Mouse (Mus musculus) forebrain, embryonic 15.5 days (tissue): ENCODE results near the gene Plppr5. TPM values are rescaled to one million over a fixed set of nuclear protein-coding genes. Genes with fewer than 3 reads are reported as not detected.

Source experiments
- ATAC-seq: fragments of 200-750 bp; cut with Nextera tagmentation; replicated peaks from 2 replicates; pipeline ENCODE4 v1.8.0; 2017; ENCODE audit warnings: mild to moderate bottlenecking, moderate TSS enrichment, moderate library complexity
- H3K27ac ChIP-seq: fragments of 300-500 bp; sonication (generic); replicated peaks from 2 replicates; pipeline ENCODE4 v1.5.1; 2015; ENCODE audit warnings: mild to moderate bottlenecking, inconsistent platforms
- H3K27me3 ChIP-seq: fragments of 300-500 bp; sonication (generic); 2 replicates; pipeline ENCODE4 v1.6.1; 2015; ENCODE audit warnings: inconsistent platforms
- H3K36me3 ChIP-seq: fragments of 300-500 bp; sonication (generic); 2 replicates; pipeline ENCODE4 v1.6.1; 2015; ENCODE audit warnings: mild to moderate bottlenecking, inconsistent platforms
- H3K4me1 ChIP-seq: fragments of 300-500 bp; sonication (generic); 2 replicates; pipeline ENCODE4 v1.6.1; 2015; ENCODE audit warnings: inconsistent platforms
- H3K4me2 ChIP-seq: fragments of 300-500 bp; sonication (generic); replicated peaks from 2 replicates; pipeline ENCODE4 v1.6.1; 2015; ENCODE audit warnings: mild to moderate bottlenecking, inconsistent platforms
- H3K4me3 ChIP-seq: fragments of 300-500 bp; sonication (generic); 2 replicates; pipeline ENCODE4 v1.5.1; 2015; ENCODE audit warnings: mild to moderate bottlenecking, inconsistent platforms
- H3K9ac ChIP-seq: fragments of 300-500 bp; sonication (generic); replicated peaks from 2 replicates; pipeline ENCODE4 v1.6.1; 2015; ENCODE audit warnings: mild to moderate bottlenecking, inconsistent platforms
- H3K9me3 ChIP-seq: fragments of 300-500 bp; sonication (generic); 2 replicates; pipeline ENCODE4 v1.6.1; 2016; ENCODE audit warnings: inconsistent platforms
- WGBS: fragments of 180-500 bp; shearing (Covaris S2); methylation state at CpG from one replicate; pipeline ENCODE4 v1.1.7; 2015; ENCODE audit warnings: mixed read lengths; 5-methylcytosine and 5-hydroxymethylcytosine counted together
- polyA plus RNA-seq: library from polyadenylated mRNA; unstranded; fragments of >200 nt; fragmentation: Nextera tagmentation; extraction: Ambion mirVana; gene quantifications from 2 replicates; pipeline ENCODE4 v1.2.1, GENCODE M21; 2015

Plppr5 gene
- polyA plus RNA-seq: 7.0 and 7.4 TPM in 2 replicates

- peak within 1 kb of the TSS; percentile 65 for H3K27ac ChIP-seq
- H3K9me3 ChIP-seq: no peaks in the 10 kb centered on the region
- H3K4me2 ChIP-seq: peak within 1 kb of the TSS; percentile 59
- H3K27me3 ChIP-seq: no peaks in the 10 kb centered on the region
- WGBS: 23% methylated on average over 20 of the region's 20 CpGs
- ATAC-seq: peak; percentile 79
- H3K4me1 ChIP-seq: peaks cover 10% of the 10 kb centered on the region; the same call in 1 of the 2 replicates
- H3K36me3 ChIP-seq: no peaks in the 10 kb centered on the region
- peak within 1 kb of the TSS; percentile 76 for H3K9ac ChIP-seq
- peak within 1 kb of the TSS; percentile 50 for H3K4me3 ChIP-seq
These were observed at the start of gene Plppr5 for GRCm38 (mm10) chr3:117574529-117575252. Gene Plppr5, plus strand, starts transcription at chr3:117574836.

- no peaks in the 10 kb centered on the region for H3K27me3 ChIP-seq
- H3K4me1 ChIP-seq: no peaks in the 10 kb centered on the region
- H3K27ac ChIP-seq: no peak overlapping the region
- 84% methylated on average over 5 of the region's 5 CpGs for WGBS
- no peak overlapping the region for H3K4me2 ChIP-seq
- H3K9me3 ChIP-seq: no peaks in the 10 kb centered on the region
- H3K4me3 ChIP-seq: no peak overlapping the region
- no peak for ATAC-seq
- no peaks in the 10 kb centered on the region for H3K36me3 ChIP-seq
- H3K9ac ChIP-seq: no peak overlapping the region
These were observed 24.7 kb upstream of the Plppr5 start for GRCm38 (mm10) chr3:117549899-117550298.

GRCm38 (mm10) chr3:117550526-117550925, 24.1 kb upstream of the Plppr5 start:
- Histone ChIP-seq H3K9me3 (no peaks in the 10 kb centered on the region), H3K4me2 (no peak overlapping the region), H3K9ac (no peak overlapping the region), H3K27me3 (no peaks in the 10 kb centered on the region), H3K4me1 (no peaks in the 10 kb centered on the region), H3K27ac (no peak overlapping the region), H3K4me3 (no peak overlapping the region), H3K36me3 (no peaks in the 10 kb centered on the region)
- no peak for ATAC-seq
- WGBS: 97% methylated on average over 4 of the region's 4 CpGs

GRCm38 (mm10) chr3:117556972-117557371, 17.7 kb upstream of the Plppr5 start:
- H3K4me3 ChIP-seq: no peak overlapping the region
- H3K36me3 ChIP-seq: no peaks in the 10 kb centered on the region
- no peaks in the 10 kb centered on the region for H3K27me3 ChIP-seq
- ATAC-seq: no peak
- H3K4me1 ChIP-seq: no peaks in the 10 kb centered on the region
- no peak overlapping the region for H3K4me2 ChIP-seq
- H3K9ac ChIP-seq: no peak overlapping the region
- H3K27ac ChIP-seq: no peak overlapping the region
- WGBS: 33% methylated on average over 1 of the region's 1 CpGs
- no peaks in the 10 kb centered on the region for H3K9me3 ChIP-seq

- H3K9ac ChIP-seq: peak overlapping the region; percentile 76
- under 1% methylated on average over 72 of the region's 74 CpGs for WGBS
- H3K27ac ChIP-seq: peak overlapping the region; percentile 65
- no peaks in the 10 kb centered on the region for H3K9me3 ChIP-seq
- H3K36me3 ChIP-seq: no peaks in the 10 kb centered on the region
- ATAC-seq: peak; percentile 91
- H3K27me3 ChIP-seq: no peaks in the 10 kb centered on the region
- peaks cover 10% of the 10 kb centered on the region; the same call in 1 of the 2 replicates for H3K4me1 ChIP-seq
- H3K4me2 ChIP-seq: peak overlapping the region; percentile 59
- peak overlapping the region; percentile 50 for H3K4me3 ChIP-seq
These were observed 754 bp downstream of the Plppr5 start for GRCm38 (mm10) chr3:117575253-117575927.

GRCm38 (mm10) chr3:117575928-117576254, 1.3 kb downstream of the Plppr5 start:
- Histone ChIP-seq H3K27me3 (no peaks in the 10 kb centered on the region), H3K36me3 (no peaks in the 10 kb centered on the region), H3K9me3 (no peaks in the 10 kb centered on the region), H3K27ac (peak overlapping the region; percentile 65), H3K9ac (peak overlapping the region; percentile 76), H3K4me3 (peak overlapping the region; percentile 50), H3K4me1 (peaks cover 10% of the 10 kb centered on the region; the same call in 1 of the 2 replicates), H3K4me2 (peak overlapping the region; percentile 59)
- ATAC-seq: peak; percentile 15; the same call in 1 of the 2 replicates
- WGBS: 19% methylated on average over 3 of the region's 3 CpGs

- WGBS: 90% methylated on average over 2 of the region's 2 CpGs
- ATAC-seq: no peak
- Histone ChIP-seq H3K27me3 (no peaks in the 10 kb centered on the region), H3K4me2 (0 out of 2 replicates have a peak overlapping the region, but pooled peaks have one; percentile 59), H3K27ac (no peak overlapping the region), H3K36me3 (no peaks in the 10 kb centered on the region), H3K4me3 (no peak overlapping the region), H3K9me3 (no peaks in the 10 kb centered on the region), H3K4me1 (peaks cover 10% of the 10 kb centered on the region; the same call in 1 of the 2 replicates), H3K9ac (no peak overlapping the region)
These were observed 2.7 kb downstream of the Plppr5 start for GRCm38 (mm10) chr3:117577349-117577748.

- Histone ChIP-seq H3K9me3 (no peaks in the 10 kb centered on the region), H3K9ac (no peak overlapping the region), H3K27me3 (no peaks in the 10 kb centered on the region), H3K36me3 (no peaks in the 10 kb centered on the region), H3K4me3 (no peak overlapping the region), H3K4me1 (no peaks in the 10 kb centered on the region), H3K27ac (no peak overlapping the region), H3K4me2 (no peak overlapping the region)
- ATAC-seq: no peak
- 86% methylated on average over 2 of the region's 2 CpGs for WGBS
These were observed 8.0 kb downstream of the Plppr5 start for GRCm38 (mm10) chr3:117582628-117583027.

- ATAC-seq: peak; percentile 55
- Histone ChIP-seq H3K4me2 (no peak overlapping the region), H3K27ac (no peak overlapping the region), H3K27me3 (no peaks in the 10 kb centered on the region), H3K9ac (no peak overlapping the region), H3K4me3 (no peak overlapping the region), H3K4me1 (no peaks in the 10 kb centered on the region), H3K36me3 (no peaks in the 10 kb centered on the region), H3K9me3 (no peaks in the 10 kb centered on the region)
- WGBS: 39% methylated on average over 1 of the region's 1 CpGs
These were observed 27.8 kb downstream of the Plppr5 start for GRCm38 (mm10) chr3:117602404-117602803.

GRCm38 (mm10) chr3:117603458-117603857, 28.8 kb downstream of the Plppr5 start:
- no peaks in the 10 kb centered on the region for H3K9me3 ChIP-seq
- no peaks in the 10 kb centered on the region for H3K27me3 ChIP-seq
- H3K36me3 ChIP-seq: no peaks in the 10 kb centered on the region
- ATAC-seq: no peak
- no peak overlapping the region for H3K9ac ChIP-seq
- 71% methylated on average over 2 of the region's 2 CpGs for WGBS
- H3K27ac ChIP-seq: no peak overlapping the region
- no peaks in the 10 kb centered on the region for H3K4me1 ChIP-seq
- no peak overlapping the region for H3K4me2 ChIP-seq
- H3K4me3 ChIP-seq: no peak overlapping the region

GRCm38 (mm10) chr3:117606383-117606782, 31.7 kb downstream of the Plppr5 start:
- Histone ChIP-seq H3K4me2 (no peak overlapping the region), H3K36me3 (no peaks in the 10 kb centered on the region), H3K9ac (no peak overlapping the region), H3K9me3 (no peaks in the 10 kb centered on the region), H3K4me3 (no peak overlapping the region), H3K27me3 (no peaks in the 10 kb centered on the region), H3K4me1 (no peaks in the 10 kb centered on the region), H3K27ac (no peak overlapping the region)
- ATAC-seq: no peak

- WGBS: 71% methylated on average over 5 of the region's 5 CpGs
- Histone ChIP-seq H3K4me2 (no peak overlapping the region), H3K4me3 (no peak overlapping the region), H3K4me1 (peaks cover 8% of the 10 kb centered on the region), H3K27me3 (no peaks in the 10 kb centered on the region), H3K9ac (no peak overlapping the region), H3K36me3 (no peaks in the 10 kb centered on the region), H3K27ac (no peak overlapping the region), H3K9me3 (no peaks in the 10 kb centered on the region)
- ATAC-seq: 0 out of 2 replicates have a peak, but pooled peaks have one; percentile 13
These were observed 36.8 kb downstream of the Plppr5 start for GRCm38 (mm10) chr3:117611453-117611852.
